Mouse (Mus musculus) macrophage (primary cell): Measurements from ENCODE around the gene Pter. TPM values are rescaled to one million over a fixed set of nuclear protein-coding genes. Genes with fewer than 3 reads are reported as not detected.

Experiments used
- H3K27ac ChIP-seq: fragments of 350-480 bp; formaldehyde crosslinking; 2 replicates; pipeline ENCODE4 v1.9.0; 2021
- H3K36me3 ChIP-seq: fragments of 350-480 bp; formaldehyde crosslinking; 2 replicates; pipeline ENCODE4 v1.9.0; 2021; ENCODE audit errors: inconsistent target
- H3K4me3 ChIP-seq: fragments of 350-480 bp; formaldehyde crosslinking; 2 replicates; pipeline ENCODE4 v1.9.0; 2021; ENCODE audit errors: inconsistent target
- H3K79me2 ChIP-seq: fragments of 350-480 bp; formaldehyde crosslinking; 2 replicates; pipeline ENCODE4 v1.9.0; 2021; ENCODE audit errors: inconsistent target
- WGBS: methylation state at CpG from one replicate; pipeline ENCODE4 v1.1.7; 2026; ENCODE audit warnings: inconsistent platforms; ENCODE audit not compliant: missing documents; 5-methylcytosine and 5-hydroxymethylcytosine counted together
- polyA plus RNA-seq: library from polyadenylated mRNA; stranded (reverse); fragments of 250-400 nt; gene quantifications from 3 replicates; pipeline ENCODE4 v1.2.4, GENCODE M21; 2018; ENCODE audit warnings: inconsistent platforms

The Pter gene
- polyA plus RNA-seq, 1 experiment from 2014 or later: 6.4 TPM

DNA sequence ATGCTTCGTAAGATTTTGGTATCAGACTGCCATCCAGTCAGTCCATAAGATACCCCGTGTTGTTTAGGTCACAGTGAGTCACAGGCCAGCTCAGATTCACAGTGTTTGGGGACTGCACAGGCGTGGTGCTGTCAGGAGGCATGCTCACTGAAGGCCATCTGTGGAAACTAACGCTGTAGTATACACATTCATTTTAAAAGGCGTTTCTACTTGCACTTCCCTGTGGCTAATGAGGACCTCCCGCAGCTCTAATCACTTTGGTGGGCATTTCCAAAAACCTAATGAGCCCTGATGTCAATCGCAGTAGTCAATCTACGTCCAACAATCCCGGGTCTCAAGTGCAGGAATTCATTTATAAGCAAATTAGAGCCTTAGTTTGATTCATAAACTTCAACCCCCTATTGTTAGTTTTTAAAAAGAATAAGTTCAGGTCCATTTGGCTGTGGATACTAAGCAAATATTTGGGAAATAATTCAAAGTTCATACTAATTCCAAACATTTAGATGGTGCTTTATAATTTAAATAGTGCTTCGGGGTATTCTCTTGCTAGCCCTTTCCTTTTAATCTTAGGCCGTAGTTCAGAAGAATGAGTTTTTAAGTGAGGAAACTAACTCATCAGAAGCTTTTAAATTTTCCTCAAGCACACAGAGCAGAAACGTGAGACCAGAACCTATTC, 46.3 kb downstream of the Pter start:
- no peaks in the 10 kb centered on the region for H3K36me3 ChIP-seq
- H3K4me3 ChIP-seq: no peak overlapping the region
- H3K27ac ChIP-seq: no peak overlapping the region
- H3K79me2 ChIP-seq: no peaks in the 10 kb centered on the region
- WGBS: 93% methylated on average over 12 of the region's 12 CpGs

GRCm38 (mm10) chr2:12973752-12974151, 49.9 kb downstream of the Pter start:
- no peak overlapping the region for H3K27ac ChIP-seq
- WGBS: 89% methylated on average over 2 of the region's 2 CpGs
- no peaks in the 10 kb centered on the region for H3K36me3 ChIP-seq
- H3K79me2 ChIP-seq: no peaks in the 10 kb centered on the region
- H3K4me3 ChIP-seq: no peak overlapping the region

- no peak overlapping the region for H3K27ac ChIP-seq
- no peaks in the 10 kb centered on the region for H3K36me3 ChIP-seq
- H3K4me3 ChIP-seq: no peak overlapping the region
- WGBS: 94% methylated on average over 7 of the region's 7 CpGs
- no peaks in the 10 kb centered on the region for H3K79me2 ChIP-seq
These were observed 53.5 kb downstream of the Pter start for GRCm38 (mm10) chr2:12977367-12977766.

DNA sequence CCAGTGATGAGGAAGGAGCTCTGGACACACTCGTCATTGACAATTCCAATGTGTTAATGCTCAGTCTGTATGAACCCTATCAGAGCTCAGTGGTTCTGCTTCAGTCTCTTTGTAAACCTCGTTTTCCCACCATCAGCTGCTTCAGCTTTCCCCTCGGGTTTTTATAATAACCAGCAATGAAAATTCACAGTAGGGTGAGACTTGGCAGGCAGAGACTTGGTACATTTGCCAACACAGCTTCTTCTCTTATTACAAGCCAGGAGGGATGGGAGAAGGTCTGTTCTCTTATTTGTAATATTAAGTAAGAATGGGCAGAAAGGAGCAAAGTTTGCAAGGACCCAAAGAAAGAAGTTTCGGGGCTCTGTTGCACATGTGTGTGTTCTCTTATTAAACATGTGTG, 54.9 kb downstream of the Pter start:
- Histone ChIP-seq H3K79me2 (no peaks in the 10 kb centered on the region), H3K4me3 (no peak overlapping the region), H3K27ac (no peak overlapping the region), H3K36me3 (no peaks in the 10 kb centered on the region)
- WGBS: 85% methylated on average over 4 of the region's 4 CpGs

DNA sequence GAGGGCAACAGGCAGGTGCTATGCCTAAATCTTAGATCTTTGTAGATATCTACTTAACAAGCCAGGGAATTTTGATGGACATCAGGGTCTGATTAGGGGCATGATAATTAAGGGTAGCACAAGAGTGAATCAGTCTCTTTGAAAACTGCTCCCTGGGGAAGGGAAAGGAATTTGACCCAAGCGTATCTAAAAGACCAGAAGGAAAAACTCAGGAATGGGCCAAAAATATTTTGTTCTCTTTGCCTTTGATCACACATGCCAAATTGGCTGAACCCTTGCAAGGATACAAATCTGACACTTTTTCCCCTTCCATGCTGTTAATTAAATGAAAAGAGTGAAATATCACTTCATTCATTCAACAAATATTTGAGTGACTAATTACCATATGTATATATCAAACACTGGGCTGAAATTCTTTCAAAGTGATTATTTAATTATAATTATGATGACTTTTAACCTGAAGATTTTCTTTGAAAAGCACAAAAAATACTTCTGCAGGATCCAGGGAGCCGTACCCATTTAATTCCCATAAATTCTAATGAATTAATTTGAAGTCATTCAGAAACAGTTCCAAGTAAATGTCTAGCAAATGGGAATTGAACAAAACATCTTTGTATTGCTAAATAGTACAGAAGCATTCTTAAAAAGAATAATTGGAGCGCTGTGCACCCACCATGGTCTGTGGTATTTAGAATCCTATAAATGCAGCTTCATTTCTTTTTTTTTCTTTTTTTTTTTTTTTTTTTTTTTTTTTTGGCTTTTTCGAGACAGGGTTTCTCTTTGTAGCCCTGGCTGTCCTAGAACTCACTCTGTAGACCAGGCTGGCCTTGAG, 61.3 kb downstream of the Pter start:
- H3K27ac ChIP-seq: no peak overlapping the region
- no peaks in the 10 kb centered on the region for H3K79me2 ChIP-seq
- H3K4me3 ChIP-seq: no peak overlapping the region
- H3K36me3 ChIP-seq: no peaks in the 10 kb centered on the region
- WGBS: 100% methylated on average over 3 of the region's 4 CpGs

GRCm38 (mm10) chr2:13000026-13000425, 76.2 kb downstream of the Pter start:
- H3K79me2 ChIP-seq: no peaks in the 10 kb centered on the region
- WGBS: 88% methylated on average over 2 of the region's 2 CpGs
- no peaks in the 10 kb centered on the region for H3K36me3 ChIP-seq

DNA sequence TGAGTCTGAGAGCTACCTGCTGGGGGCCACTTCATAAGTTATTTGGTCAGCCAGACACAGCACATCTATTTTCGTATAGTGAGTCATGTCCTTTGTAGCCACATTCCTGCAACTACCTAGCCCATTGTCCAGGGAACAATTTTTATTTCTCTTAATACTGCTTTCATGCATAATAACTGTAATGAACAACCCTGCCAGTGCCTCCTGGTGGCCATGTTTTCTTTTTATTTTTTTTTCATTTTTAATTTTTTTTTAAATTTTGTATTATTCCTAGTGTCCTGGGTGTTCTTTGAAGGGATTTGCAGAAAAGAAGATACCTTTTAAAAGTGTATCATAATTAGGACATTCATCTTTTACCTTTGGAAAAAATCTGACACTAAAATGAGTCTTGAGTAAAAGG, 84.6 kb downstream of the Pter start:
- 92% methylated on average over 1 of the region's 1 CpGs for WGBS
- no peaks in the 10 kb centered on the region for H3K36me3 ChIP-seq
- H3K79me2 ChIP-seq: no peaks in the 10 kb centered on the region
- no peak overlapping the region for H3K27ac ChIP-seq
- H3K4me3 ChIP-seq: no peak overlapping the region

More at GRCm38 (mm10) chr2:13000026-13000425, 76.2 kb downstream of the Pter start:
- Histone ChIP-seq H3K4me3 (no peak overlapping the region), H3K27ac (no peak overlapping the region)

DNA sequence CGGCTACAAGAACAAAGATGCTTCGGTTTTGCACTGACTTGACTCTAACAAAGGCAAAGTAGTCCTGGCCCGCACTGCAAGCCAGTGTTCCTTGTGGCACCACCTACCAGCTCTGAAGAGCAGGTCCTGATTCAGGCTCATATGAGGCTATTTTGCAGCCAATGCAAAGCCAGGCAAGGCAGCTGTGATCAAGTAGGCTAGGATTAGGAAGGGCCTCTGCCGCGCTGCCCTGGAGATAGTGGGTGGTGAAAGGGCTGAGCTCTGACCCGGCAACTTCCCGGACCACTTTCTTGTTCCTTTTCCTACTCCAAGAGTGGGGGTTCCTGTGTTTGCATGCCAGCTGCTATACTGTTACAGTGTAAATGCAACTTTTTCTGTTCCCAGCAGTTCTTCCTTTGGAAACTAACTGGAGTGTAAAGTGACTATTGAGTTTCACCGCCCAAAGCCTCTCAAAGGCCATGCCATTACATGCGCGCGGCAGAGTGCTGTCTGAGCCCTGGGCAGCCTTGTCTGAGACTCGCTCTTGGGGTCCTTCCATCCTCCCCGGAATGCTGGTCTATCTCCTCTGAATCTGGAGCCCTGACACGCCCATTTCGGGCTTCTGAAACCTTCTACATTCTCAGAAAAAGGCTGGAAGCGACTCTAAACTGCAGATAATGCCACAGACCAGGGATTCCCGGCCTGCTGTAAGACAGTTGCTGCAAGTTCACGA, 85.6 kb downstream of the Pter start:
- WGBS: 31% methylated on average over 18 of the region's 18 CpGs
- no peak overlapping the region for H3K4me3 ChIP-seq
- H3K36me3 ChIP-seq: no peaks in the 10 kb centered on the region
- H3K79me2 ChIP-seq: no peaks in the 10 kb centered on the region
- no peak overlapping the region for H3K27ac ChIP-seq

DNA sequence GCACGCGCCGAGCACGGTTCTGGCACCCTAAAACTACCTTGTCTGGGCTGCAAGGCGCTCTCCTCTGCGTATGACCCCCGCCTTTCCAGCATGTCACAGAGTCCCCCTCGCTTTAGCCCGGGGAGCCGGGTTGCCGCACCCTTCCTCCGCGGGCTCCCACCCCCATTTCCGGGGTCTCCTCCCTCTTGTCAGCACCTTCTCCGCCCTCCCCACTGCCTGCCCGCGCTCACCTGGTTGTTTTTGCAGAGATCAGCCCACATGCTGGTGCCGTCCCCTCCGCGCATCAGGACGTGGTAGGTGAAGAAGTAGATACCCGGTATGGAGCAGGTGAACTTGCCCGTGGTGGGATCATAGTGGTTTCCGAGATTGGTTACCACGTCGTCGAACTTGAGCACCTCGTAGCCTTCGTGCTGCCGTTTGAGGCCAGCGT, 86.2 kb downstream of the Pter start:
- H3K4me3 ChIP-seq: no peak overlapping the region
- no peak overlapping the region for H3K27ac ChIP-seq
- no peaks in the 10 kb centered on the region for H3K79me2 ChIP-seq
- 9% methylated on average over 29 of the region's 31 CpGs for WGBS
- no peaks in the 10 kb centered on the region for H3K36me3 ChIP-seq

DNA sequence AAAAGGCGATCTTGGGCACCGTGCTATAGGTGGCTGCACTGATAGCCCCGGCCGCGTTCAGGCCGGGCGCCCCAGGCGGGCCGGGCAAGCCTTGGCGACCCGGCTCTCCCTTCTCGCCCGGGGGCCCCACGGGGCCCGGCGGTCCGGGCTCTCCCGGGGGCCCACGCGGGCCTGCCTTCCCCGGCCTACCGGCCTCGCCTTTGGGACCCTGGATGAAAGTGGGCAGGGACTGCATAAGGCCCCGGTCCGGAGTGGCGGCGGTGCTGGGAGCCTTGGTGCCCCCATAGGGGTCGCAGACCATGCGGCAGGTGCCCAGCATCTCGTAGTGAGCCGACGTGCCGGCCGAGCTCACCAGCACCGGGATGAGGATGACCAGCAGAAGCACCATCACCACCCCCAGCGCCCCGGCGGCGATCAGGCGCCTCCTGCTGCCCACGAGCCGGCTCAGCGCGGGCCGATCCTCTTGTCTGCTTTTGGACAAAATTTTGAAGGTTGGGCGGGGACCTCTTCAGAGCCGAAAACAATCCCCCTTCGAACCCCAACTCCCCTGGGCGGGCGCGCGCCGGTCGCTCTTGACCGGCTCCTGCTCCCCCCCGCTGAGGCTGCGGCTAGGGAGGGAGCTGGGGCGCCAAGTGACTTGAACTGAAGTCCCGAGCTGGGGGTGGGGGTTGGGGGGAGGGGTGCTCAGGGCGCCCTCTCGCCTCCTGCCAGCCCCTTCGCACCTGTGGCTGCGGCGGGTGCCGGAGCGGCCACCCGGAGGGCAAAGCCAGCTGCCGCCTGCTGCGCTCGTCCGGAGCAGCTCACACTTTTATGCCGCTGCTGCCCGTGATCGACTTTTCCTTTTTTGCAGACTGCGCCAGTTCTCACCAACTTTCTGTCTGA, 86.9 kb downstream of the Pter start:
- Histone ChIP-seq H3K4me3 (peak overlapping the region; percentile 3; the same call in 1 of the 2 replicates), H3K27ac (no peak overlapping the region), H3K36me3 (no peaks in the 10 kb centered on the region), H3K79me2 (no peaks in the 10 kb centered on the region)
- 1% methylated on average over 69 of the region's 75 CpGs for WGBS

DNA sequence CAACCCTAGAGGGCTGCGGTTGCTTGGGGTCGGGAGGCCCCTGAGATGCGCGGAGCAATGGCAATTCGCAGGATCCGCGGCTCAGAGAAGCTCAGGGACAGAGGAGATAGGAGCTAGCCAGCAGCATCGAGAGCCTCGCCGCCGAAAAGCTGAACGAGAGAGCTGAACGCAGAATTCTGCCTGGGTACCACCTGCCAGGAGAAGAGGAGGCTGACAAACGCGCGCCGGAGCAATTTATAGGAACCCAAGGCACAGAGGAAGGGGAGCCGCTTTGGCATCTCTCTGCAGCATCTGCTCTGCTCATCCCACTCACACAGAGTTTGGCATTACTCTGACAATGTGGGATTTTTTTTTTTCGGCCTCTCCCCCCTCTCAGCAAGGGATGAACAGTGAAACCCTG, 87.6 kb downstream of the Pter start, which contains the start of gene C1ql3:
TSS of gene C1ql3 (minus strand) at position 335 of the 400 bp plus-strand sequence.
- 2% methylated on average over 19 of the region's 19 CpGs for WGBS
- peak within 1 kb of the TSS; percentile 3; the same call in 1 of the 2 replicates for H3K4me3 ChIP-seq
- no peaks in the 10 kb centered on the region for H3K79me2 ChIP-seq
- no peak within 1 kb of the TSS for H3K27ac ChIP-seq
- H3K36me3 ChIP-seq: no peaks in the 10 kb centered on the region

GRCm38 (mm10) chr2:13011973-13012372, 88.1 kb downstream of the Pter start:
- Histone ChIP-seq H3K4me3 (no peak overlapping the region), H3K36me3 (no peaks in the 10 kb centered on the region), H3K79me2 (no peaks in the 10 kb centered on the region), H3K27ac (no peak overlapping the region)
- WGBS: 76% methylated on average over 3 of the region's 3 CpGs

DNA sequence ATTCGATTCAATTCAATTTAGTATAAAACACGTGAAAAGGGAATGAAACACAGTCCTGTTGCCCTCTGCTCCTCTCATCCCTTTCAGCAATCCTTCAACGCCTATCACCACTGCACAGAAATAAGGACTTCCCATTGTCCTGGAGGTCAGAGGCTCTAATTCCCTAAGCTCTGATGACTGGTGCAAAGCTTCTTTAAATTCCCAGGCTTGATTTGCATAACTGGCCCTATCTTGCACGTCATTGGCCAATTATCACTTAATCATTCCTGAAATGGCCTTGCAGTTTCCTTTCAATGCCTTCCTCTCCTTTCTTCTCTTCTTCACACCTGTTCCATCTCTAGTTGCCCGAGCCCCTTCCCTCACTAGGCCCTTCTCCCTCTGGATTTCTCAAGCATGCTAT, 94.5 kb downstream of the Pter start:
- H3K36me3 ChIP-seq: no peaks in the 10 kb centered on the region
- WGBS: 82% methylated on average over 5 of the region's 5 CpGs
- no peaks in the 10 kb centered on the region for H3K79me2 ChIP-seq
- no peak overlapping the region for H3K4me3 ChIP-seq
- H3K27ac ChIP-seq: no peak overlapping the region

GRCm38 (mm10) chr2:13018861-13019260, 95.0 kb downstream of the Pter start:
- no peak overlapping the region for H3K27ac ChIP-seq
- 83% methylated on average over 1 of the region's 1 CpGs for WGBS
- H3K79me2 ChIP-seq: no peaks in the 10 kb centered on the region
- no peak overlapping the region for H3K4me3 ChIP-seq
- H3K36me3 ChIP-seq: no peaks in the 10 kb centered on the region
